Mouse (Mus musculus) CH12.LX (cell line): ENCODE results near the gene Dyrk3.

Experiments used
- BHLHE40 ChIP-seq: IDR thresholded peaks from 2 replicates; pipeline ENCODE4 v1.6.1; 2011; ENCODE audit warnings: mild to moderate bottlenecking, low read depth, low read length, improper control_type of control experiment
- CHD1 ChIP-seq: IDR thresholded peaks from 2 replicates; pipeline ENCODE4 v1.6.1; 2012; ENCODE audit warnings: low read depth, low read length, improper control_type of control experiment, inconsistent platforms
- CTCF ChIP-seq, 2 experiments: IDR thresholded peaks in 1 of 2; conservative IDR thresholded peaks in 1 of 2; 2 replicates each; pipeline ENCODE4 v1.5.1; 2011 to 2012; ENCODE audit warnings: low read depth in 2 of 2, low read length in 2 of 2, improper control_type of control experiment in 1 of 2, inconsistent platforms in 1 of 2, mild to moderate bottlenecking in 1 of 2, moderate library complexity in 1 of 2
- ELF1 ChIP-seq: IDR thresholded peaks from 2 replicates; pipeline ENCODE4 v1.6.1; 2014; ENCODE audit warnings: low read depth, mild to moderate bottlenecking, inconsistent platforms, low read length, improper control_type of control experiment
- EP300 ChIP-seq: IDR thresholded peaks from 2 replicates; pipeline ENCODE4 v1.6.1; 2011; ENCODE audit warnings: low read length, improper control_type of control experiment
- GABPA ChIP-seq: IDR thresholded peaks from 2 replicates; pipeline ENCODE4 v1.6.1; 2012; ENCODE audit warnings: low read depth, low read length, improper control_type of control experiment, inconsistent platforms; ENCODE audit not compliant: insufficient replicate concordance
- MAX ChIP-seq: IDR thresholded peaks from 2 replicates; pipeline ENCODE4 v1.6.1; 2011; ENCODE audit warnings: low read length, improper control_type of control experiment
- MAZ ChIP-seq: IDR thresholded peaks from 2 replicates; pipeline ENCODE4 v1.6.1; 2012; ENCODE audit warnings: low read depth, mild to moderate bottlenecking, inconsistent platforms, low read length, improper control_type of control experiment, moderate library complexity
- MEF2A ChIP-seq: IDR thresholded peaks from 2 replicates; pipeline ENCODE4 v1.6.1; 2014; ENCODE audit warnings: low read depth, mild to moderate bottlenecking, inconsistent platforms, low read length, improper control_type of control experiment, borderline replicate concordance
- MYC ChIP-seq: IDR thresholded peaks from 2 replicates; pipeline ENCODE4 v1.6.1; 2011; ENCODE audit warnings: low read depth, mild to moderate bottlenecking, improper control_type of control experiment, low read length
- POLR2A ChIP-seq: IDR thresholded peaks from 2 replicates; pipeline ENCODE4 v1.6.1; 2011; ENCODE audit warnings: low read depth, mild to moderate bottlenecking, improper control_type of control experiment, low read length
- RAD21 ChIP-seq: IDR thresholded peaks from 2 replicates; pipeline ENCODE4 v1.6.1; 2011; ENCODE audit warnings: low read depth, mild to moderate bottlenecking, low read length, improper control_type of control experiment, moderate library complexity
- SMC3 ChIP-seq: IDR thresholded peaks from 2 replicates; pipeline ENCODE4 v1.6.1; 2011; ENCODE audit warnings: low read depth, low read length, improper control_type of control experiment
- USF1 ChIP-seq: IDR thresholded peaks from 2 replicates; pipeline ENCODE4 v1.6.1; 2014; ENCODE audit warnings: low read depth, mild to moderate bottlenecking, inconsistent platforms, low read length, improper control_type of control experiment

- TF ChIP-seq RAD21 (no peak), MEF2A (no peak), MYC (no peak), POLR2A (no peak), USF1 (no peak), CTCF (conservative IDR thresholded peaks at IDR 0.05 in 1 of 2, IDR thresholded peaks at IDR 0.05 in 1 of 2; ENCODE audit: low read depth in 2 of 2, low read length in 2 of 2) (no peak), ELF1 (no peak), GABPA (no peak), MAX (no peak), SMC3 (no peak), BHLHE40 (no peak), MAZ (no peak), CHD1 (no peak), EP300 (no peak)
These were observed 51.2 kb downstream of the Dyrk3 start for GRCm38 (mm10) chr1:131086907-131087306.
